Mouse (Mus musculus): ENCODE data around the gene Nudt9. TPM values are rescaled to one million over a fixed set of nuclear protein-coding genes. Genes with fewer than 3 reads are reported as not detected.

Nudt9 gene
- total RNA-seq (2014; rRNA removed; ENCODE audit: low replicate concordance), result 39.6 and 62.9 TPM in 2 replicates
- 51.0 and 52.5 TPM in 2 replicates for polyA plus RNA-seq (2015; fragmentation: Nextera tagmentation; extraction: Ambion mirVana)

GRCm38 (mm10) chr5:104046256-104047199 lies at the start of gene Nudt9:
Gene Nudt9, plus strand, starts transcription at chr5:104046306.
- Histone ChIP-seq H3K36me3 (replicated peaks; ENCODE audit: control insufficient read depth, insufficient read depth, low read length) (peaks cover 11% of the 10 kb centered on the region), H3K4me2 (ENCODE audit: low read depth, low read length) (peak within 1 kb of the TSS; percentile 77), H3K27ac (ENCODE audit: low read depth) (peak within 1 kb of the TSS; percentile 88), H3K27me3 (ENCODE audit: control insufficient read depth, insufficient read depth, low read length) (no peaks in the 10 kb centered on the region), H3K4me3 (ENCODE audit: low read depth, low read length) (peak within 1 kb of the TSS; percentile 85), H3K4me1 (ENCODE audit: control insufficient read depth, insufficient read depth) (peaks cover 13% of the 10 kb centered on the region), H3K9ac (replicated peaks; ENCODE audit: low read depth, low read length) (peak within 1 kb of the TSS; percentile 94), H3K9me3 (replicated peaks; ENCODE audit: control insufficient read depth, low read length) (no peaks in the 10 kb centered on the region)
- ATAC-seq (ENCODE audit: insufficient read depth, low read depth) (peak; percentile 98), DNase-seq (ENCODE audit: low spot score) (peak; percentile 98)
- WGBS, result 4% methylated on average over 90 of the region's 90 CpGs
- peak; percentile 86; the same call in 1 of the 2 replicates for TF ChIP-seq EP300 (IDR thresholded peaks at IDR 0.05; ENCODE audit: low read depth)
- TF ChIP-seq CTCF (IDR thresholded peaks at IDR 0.05; ENCODE audit: low read depth), result peak; percentile 5; the same call in 1 of the 2 replicates

DNA sequence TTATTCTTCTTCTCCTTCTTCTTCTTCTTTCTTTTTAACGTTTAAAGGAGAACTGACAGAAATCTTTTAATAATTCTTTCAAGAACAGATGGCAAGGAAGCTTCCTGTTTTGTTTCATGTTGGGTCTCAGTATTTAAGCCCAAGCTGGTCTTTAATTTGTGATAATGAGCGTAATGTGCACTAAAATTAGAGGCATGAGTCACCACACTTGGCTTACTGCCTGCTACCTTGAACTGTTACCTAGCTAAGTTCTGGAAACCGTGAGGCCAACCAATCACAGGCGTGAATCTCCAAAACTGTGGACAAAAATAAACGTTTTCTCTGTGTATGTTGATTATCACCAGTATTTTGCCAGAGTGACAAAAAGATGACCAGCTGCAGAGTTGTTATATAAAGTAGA lies 47.4 kb upstream of the Nudt9 start:
- Histone ChIP-seq H3K9ac (replicated peaks; ENCODE audit: low read depth, low read length) (no peak overlapping the region), H3K27ac (ENCODE audit: low read depth) (peak overlapping the region; percentile 61), H3K4me1 (ENCODE audit: control insufficient read depth, insufficient read depth) (no peaks in the 10 kb centered on the region), H3K27me3 (ENCODE audit: control insufficient read depth, insufficient read depth, low read length) (no peaks in the 10 kb centered on the region), H3K36me3 (replicated peaks; ENCODE audit: control insufficient read depth, insufficient read depth, low read length) (peaks cover 23% of the 10 kb centered on the region), H3K4me3 (ENCODE audit: low read depth, low read length) (no peak overlapping the region), H3K9me3 (replicated peaks; ENCODE audit: control insufficient read depth, low read length) (no peaks in the 10 kb centered on the region), H3K4me2 (ENCODE audit: low read depth, low read length) (no peak overlapping the region)
- TF ChIP-seq EP300 (IDR thresholded peaks at IDR 0.05; ENCODE audit: low read depth), result no peak
- no peak for TF ChIP-seq CTCF (IDR thresholded peaks at IDR 0.05; ENCODE audit: low read depth)
- peak; percentile 61 for ATAC-seq (ENCODE audit: insufficient read depth, low read depth)
- DNase-seq (ENCODE audit: low spot score), result peak; percentile 48
- WGBS, result 17% methylated on average over 5 of the region's 5 CpGs

DNA sequence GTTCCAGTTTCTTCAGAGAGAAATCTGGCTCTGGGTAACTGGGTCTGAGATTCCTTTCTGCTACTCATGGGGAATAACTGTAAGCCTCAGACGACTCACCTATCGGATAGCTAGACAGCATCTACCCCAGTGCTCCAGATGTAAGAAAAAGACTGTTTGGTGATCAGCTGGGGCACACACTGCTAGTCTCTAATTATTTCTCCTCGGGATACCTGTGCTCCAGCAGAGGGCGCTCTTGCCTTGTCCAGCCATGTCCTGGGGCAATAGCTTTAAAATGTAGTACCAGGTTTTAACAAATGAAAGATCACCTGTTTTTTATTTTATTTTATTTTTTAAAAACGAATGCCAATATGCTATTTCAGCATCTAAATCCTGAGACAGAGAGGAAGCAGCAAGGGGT lies 46.4 kb upstream of the Nudt9 start:
- 3% methylated on average over 5 of the region's 5 CpGs for WGBS
- peak; percentile 70 for ATAC-seq (ENCODE audit: insufficient read depth, low read depth)

GRCm38 (mm10) chr5:104002549-104003255 lies 43.4 kb upstream of the Nudt9 start:
- no peak overlapping the region for H3K9ac ChIP-seq (replicated peaks; ENCODE audit: low read depth, low read length)
- no peak for ATAC-seq (ENCODE audit: insufficient read depth, low read depth)

More for the DNA sequence above, 46.4 kb upstream of the Nudt9 start:
- Histone ChIP-seq H3K27ac (ENCODE audit: low read depth) (peak overlapping the region; percentile 61), H3K9ac (replicated peaks; ENCODE audit: low read depth, low read length) (no peak overlapping the region), H3K4me2 (ENCODE audit: low read depth, low read length) (no peak overlapping the region), H3K36me3 (replicated peaks; ENCODE audit: control insufficient read depth, insufficient read depth, low read length) (peaks cover 23% of the 10 kb centered on the region), H3K27me3 (ENCODE audit: control insufficient read depth, insufficient read depth, low read length) (no peaks in the 10 kb centered on the region), H3K9me3 (replicated peaks; ENCODE audit: control insufficient read depth, low read length) (no peaks in the 10 kb centered on the region), H3K4me1 (ENCODE audit: control insufficient read depth, insufficient read depth) (no peaks in the 10 kb centered on the region), H3K4me3 (ENCODE audit: low read depth, low read length) (no peak overlapping the region)
- TF ChIP-seq EP300 (IDR thresholded peaks at IDR 0.05; ENCODE audit: low read depth) (no peak), CTCF (IDR thresholded peaks at IDR 0.05; ENCODE audit: low read depth) (peak; percentile 94)
- peak; percentile 75 for DNase-seq (ENCODE audit: low spot score)

DNA sequence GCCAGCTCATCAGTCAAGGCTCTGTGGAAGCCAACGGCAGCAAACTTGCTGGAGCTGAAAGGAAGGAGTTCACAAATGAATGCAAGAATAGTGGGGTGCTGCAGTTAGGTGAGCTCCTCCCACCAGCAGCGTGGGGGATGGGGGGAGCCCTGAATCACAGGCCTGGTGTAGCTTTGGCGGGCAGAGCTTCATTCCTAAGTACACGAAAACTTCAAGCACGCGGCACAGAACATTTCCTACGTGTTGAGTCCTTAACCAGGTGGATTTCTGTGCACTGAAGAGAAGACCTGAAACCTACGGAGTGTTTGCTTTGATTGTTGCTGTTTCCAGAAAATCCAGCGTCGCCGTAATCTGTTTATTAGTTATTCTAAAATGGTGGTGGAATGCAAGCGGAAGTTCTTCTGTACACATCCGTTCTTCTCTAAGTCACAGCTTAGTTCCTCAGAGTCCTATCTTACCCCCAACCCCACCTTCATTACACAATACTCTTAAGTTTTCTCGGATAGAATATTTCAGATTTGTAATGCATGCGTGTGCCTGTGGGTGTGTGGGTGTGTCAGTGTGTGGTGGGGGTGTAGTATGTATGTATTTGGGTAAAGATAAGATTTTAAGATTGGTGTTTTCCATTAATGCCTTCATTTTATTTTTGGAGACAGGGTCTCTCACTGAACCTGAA lies 42.7 kb upstream of the Nudt9 start:
- Histone ChIP-seq H3K9ac (replicated peaks; ENCODE audit: low read depth, low read length) (no peak overlapping the region), H3K4me3 (ENCODE audit: low read depth, low read length) (no peak overlapping the region), H3K27me3 (ENCODE audit: control insufficient read depth, insufficient read depth, low read length) (no peaks in the 10 kb centered on the region), H3K9me3 (replicated peaks; ENCODE audit: control insufficient read depth, low read length) (no peaks in the 10 kb centered on the region), H3K4me2 (ENCODE audit: low read depth, low read length) (no peak overlapping the region), H3K27ac (ENCODE audit: low read depth) (no peak overlapping the region), H3K4me1 (ENCODE audit: control insufficient read depth, insufficient read depth) (no peaks in the 10 kb centered on the region), H3K36me3 (replicated peaks; ENCODE audit: control insufficient read depth, insufficient read depth, low read length) (peaks cover 50% of the 10 kb centered on the region)
- no peak for ATAC-seq (ENCODE audit: insufficient read depth, low read depth)
- DNase-seq (ENCODE audit: low spot score), result no peak
- TF ChIP-seq CTCF (IDR thresholded peaks at IDR 0.05; ENCODE audit: low read depth), result no peak
- no peak for TF ChIP-seq EP300 (IDR thresholded peaks at IDR 0.05; ENCODE audit: low read depth)
- WGBS, result 60% methylated on average over 15 of the region's 15 CpGs

More at GRCm38 (mm10) chr5:104002549-104003255, 43.4 kb upstream of the Nudt9 start:
- 59% methylated on average over 18 of the region's 18 CpGs for WGBS
- Histone ChIP-seq H3K4me2 (ENCODE audit: low read depth, low read length) (no peak overlapping the region), H3K9me3 (replicated peaks; ENCODE audit: control insufficient read depth, low read length) (no peaks in the 10 kb centered on the region), H3K4me3 (ENCODE audit: low read depth, low read length) (no peak overlapping the region), H3K4me1 (ENCODE audit: control insufficient read depth, insufficient read depth) (no peaks in the 10 kb centered on the region), H3K36me3 (replicated peaks; ENCODE audit: control insufficient read depth, insufficient read depth, low read length) (peaks cover 43% of the 10 kb centered on the region), H3K27me3 (ENCODE audit: control insufficient read depth, insufficient read depth, low read length) (no peaks in the 10 kb centered on the region), H3K27ac (ENCODE audit: low read depth) (no peak overlapping the region)
- DNase-seq (ENCODE audit: low spot score), result no peak
- TF ChIP-seq EP300 (IDR thresholded peaks at IDR 0.05; ENCODE audit: low read depth), result no peak
